Mouse (Mus musculus) adrenal gland, postnatal 10 days (tissue): ENCODE results near the gene Tgif2. TPM values are rescaled to one million over a fixed set of nuclear protein-coding genes. Genes with fewer than 3 reads are reported as not detected.
"Not testable (repeated sequence)": the region's sequence is repeated elsewhere in the genome, so short reads cannot be mapped to it uniquely, and the experiment has no call there.

Experiments used
- DNase-seq: peaks from one replicate; pipeline ENCODE4 v3.0.0; 2021; ENCODE audit warnings: mixed read lengths
- long read RNA-seq, 2 experiments: library from polyadenylated mRNA; stranded (forward); transcript quantifications; one replicate each; pipeline ENCODE4 v2.0.0; 2021
- total RNA-seq, 2 experiments: library from RNA; stranded (reverse); gene quantifications; 2 replicates each; pipeline ENCODE4 v1.2.3; 2021

Gene Tgif2
- 1 to 10 TPM; 8.1 to 9.7 TPM for total RNA-seq
- long read RNA-seq, experiment 1, transcript Tgif2-202 (3 exons, 2,900 nt), result major isoform, 8 of 15 reads
- long read RNA-seq, experiment 1, partial matches to known transcripts, result 0 of 15 reads
- long read RNA-seq, experiment 1, other reads (novel, unspliced or antisense), result 7 of 15 reads
- long read RNA-seq, experiment 2, partial matches to known transcripts, result 0 of 7 reads
- long read RNA-seq, experiment 2, other reads (novel, unspliced or antisense), result 3 of 7 reads

DNA sequence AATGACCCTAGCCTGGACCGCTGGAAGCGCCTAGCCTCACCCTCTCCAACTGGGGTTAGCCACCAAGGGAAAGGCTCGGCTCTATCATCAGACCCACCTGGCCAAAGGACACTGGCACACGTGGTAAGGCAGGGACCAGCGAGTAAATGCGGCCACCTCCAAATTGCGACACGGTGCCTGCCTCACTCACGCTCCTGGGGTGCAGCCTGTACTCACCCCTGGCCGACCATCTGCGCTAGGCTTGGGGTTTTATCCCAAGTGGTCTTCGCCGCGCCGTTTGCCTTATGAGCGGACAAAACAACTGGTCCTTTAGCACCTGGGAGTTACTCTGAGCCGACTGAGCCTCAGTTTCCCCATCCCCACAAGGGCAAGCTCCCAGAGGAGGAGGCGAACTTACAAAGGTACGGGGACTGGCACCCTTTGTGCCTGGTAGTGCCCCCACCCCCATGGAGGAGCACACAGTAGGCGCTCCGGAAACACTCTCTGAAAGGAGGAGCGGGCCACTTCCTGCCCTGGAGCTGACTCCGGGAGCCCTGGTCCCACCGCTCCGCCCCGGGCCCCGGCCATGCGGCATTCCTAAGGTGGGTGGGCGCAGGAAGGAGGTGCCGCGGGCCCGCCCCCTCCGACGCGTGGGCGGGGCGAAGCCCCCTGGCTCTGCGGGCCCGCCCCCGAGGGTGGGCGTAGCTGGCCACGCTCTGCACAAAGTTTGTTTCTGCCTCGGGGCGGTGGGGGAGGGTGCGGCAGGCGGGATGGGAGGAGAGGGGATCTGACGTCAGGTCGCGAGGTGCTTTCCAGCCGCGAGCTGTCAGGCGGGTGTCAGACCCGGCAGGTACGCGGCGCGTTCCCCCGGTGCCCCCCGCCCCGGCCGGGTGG, at the start of gene Tgif2:
Gene Tgif2 (plus strand): TSS at position 689 of the 873 bp plus-strand sequence.
- peak; percentile 83 for DNase-seq

DNA sequence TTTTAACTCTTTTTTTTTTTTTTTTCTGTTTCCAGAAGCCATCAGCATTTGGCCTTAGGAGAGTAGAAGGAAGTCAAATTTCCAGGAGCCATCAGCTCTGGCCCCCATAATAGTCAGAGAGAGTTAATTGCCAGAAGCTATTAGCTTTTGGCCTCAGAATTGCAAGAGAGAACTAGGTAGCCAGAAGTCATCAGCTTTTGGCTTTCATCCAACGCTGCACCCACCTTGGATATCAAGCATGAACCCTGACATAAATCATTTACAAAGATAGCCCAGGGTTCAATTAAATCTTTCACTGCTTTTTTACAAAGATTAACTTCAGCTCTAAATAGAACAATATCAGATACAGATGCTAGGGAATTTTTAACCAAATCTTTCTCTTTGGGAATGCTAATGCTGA, 41.3 kb upstream of the Tgif2 start:
- DNase-seq, result no peak

GRCm38 (mm10) chr2:156801045-156801444, 38.8 kb upstream of the Tgif2 start:
- DNase-seq, result no peak

- DNase-seq, result not testable (repeated sequence)
Measured at GRCm38 (mm10) chr2:156802116-156802515, 37.7 kb upstream of the Tgif2 start.

- DNase-seq, result no peak
Measured at GRCm38 (mm10) chr2:156803698-156804372, 36.0 kb upstream of the Tgif2 start.

- DNase-seq, result no peak
Measured at GRCm38 (mm10) chr2:156804589-156804988, 35.2 kb upstream of the Tgif2 start.

- DNase-seq, result no peak
Measured at GRCm38 (mm10) chr2:156806886-156807285, 32.9 kb upstream of the Tgif2 start.

GRCm38 (mm10) chr2:156809579-156809978, 30.2 kb upstream of the Tgif2 start:
- DNase-seq, result peak; percentile 72

- DNase-seq, result no peak
Measured at GRCm38 (mm10) chr2:156810716-156811115, 29.1 kb upstream of the Tgif2 start.

- no peak for DNase-seq
Measured at GRCm38 (mm10) chr2:156811556-156811955, 28.3 kb upstream of the Tgif2 start.

- DNase-seq, result peak; percentile 33
Measured at GRCm38 (mm10) chr2:156814344-156814801, 25.4 kb upstream of the Tgif2 start.

DNA sequence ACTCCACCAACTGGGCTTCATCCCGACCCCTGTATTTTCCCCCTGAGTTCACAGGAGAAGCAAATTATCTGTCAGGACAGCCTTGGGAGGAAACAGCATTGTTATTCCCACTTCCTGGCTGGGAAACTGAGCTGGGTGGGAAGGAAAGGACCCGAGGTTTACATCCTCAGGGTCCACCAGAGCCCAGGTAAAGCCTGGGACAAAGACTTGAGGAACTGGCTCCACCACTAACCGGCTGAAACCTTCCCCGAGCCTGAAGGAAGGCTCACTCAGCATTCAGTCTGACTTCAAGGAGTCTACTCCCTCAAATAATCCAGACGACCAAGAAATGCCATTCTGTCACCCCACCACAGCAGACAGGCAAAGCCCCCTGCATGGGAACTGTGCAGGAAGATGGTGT, 24.9 kb upstream of the Tgif2 start:
- no peak for DNase-seq

- no peak for DNase-seq
Measured at GRCm38 (mm10) chr2:156815412-156815811, 24.4 kb upstream of the Tgif2 start.

GRCm38 (mm10) chr2:156816116-156816515, 23.7 kb upstream of the Tgif2 start:
- DNase-seq, result no peak

- not testable (repeated sequence) for DNase-seq
Measured at GRCm38 (mm10) chr2:156825128-156825527, 14.7 kb upstream of the Tgif2 start.

GRCm38 (mm10) chr2:156834336-156834735, 5.5 kb upstream of the Tgif2 start:
- DNase-seq, result no peak

GRCm38 (mm10) chr2:156838839-156839238, 968 bp upstream of the Tgif2 start:
- no peak for DNase-seq

- DNase-seq, result peak; percentile 60
Measured at GRCm38 (mm10) chr2:156840301-156841027, 657 bp downstream of the Tgif2 start.

DNA sequence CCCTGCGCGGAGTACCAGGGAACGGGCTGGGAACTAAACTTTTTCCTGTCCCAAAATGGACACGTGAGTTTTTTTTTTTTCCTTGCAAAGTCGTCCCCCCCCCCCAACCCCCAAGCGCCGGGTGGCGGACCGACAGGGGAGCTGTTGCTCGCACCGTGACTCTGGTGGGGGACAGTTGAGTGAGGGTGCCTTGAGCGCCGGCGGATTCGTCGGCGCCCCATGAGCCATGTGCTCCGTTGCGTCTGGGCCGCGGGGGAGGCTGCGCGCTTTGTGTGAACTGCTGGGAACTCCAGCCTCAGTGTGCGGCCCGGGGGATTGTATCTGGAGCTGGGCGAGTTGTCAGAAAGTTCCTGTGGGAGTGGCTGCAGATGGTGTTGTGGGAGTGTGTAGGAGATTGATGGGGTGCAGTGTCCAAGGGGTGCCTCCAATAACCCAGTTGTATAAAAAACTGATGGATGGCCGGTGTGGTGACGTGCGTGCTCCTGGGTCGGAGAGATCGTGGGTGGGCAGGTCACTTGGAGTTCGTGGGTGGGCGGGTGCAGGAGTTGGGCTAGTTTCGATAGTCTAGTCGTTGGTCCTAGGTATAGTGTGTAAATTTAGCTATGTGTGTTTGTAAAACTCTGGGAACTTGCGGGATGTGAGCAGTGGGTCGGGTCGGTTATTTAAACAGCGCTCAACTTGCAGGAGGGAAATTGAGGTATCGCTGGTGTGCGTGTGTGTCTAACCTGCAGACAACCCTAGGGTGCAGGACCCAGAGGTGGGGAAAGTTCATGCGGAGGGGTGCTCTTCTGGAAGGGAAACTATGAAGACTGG, 1.4 kb downstream of the Tgif2 start:
- DNase-seq, result peak; percentile 73

GRCm38 (mm10) chr2:156841841-156842706, 2.3 kb downstream of the Tgif2 start:
- DNase-seq, result peak; percentile 73
